Mouse (Mus musculus) lung, postnatal 0 days (tissue): ENCODE measurements at regions not wholly inside any gene's neighbourhood (a gene's known extent, or its start where the extent isn't known, plus 50 kb on each side); places are given as distances from the start of the nearest gene placed in this dataset.
A peak's percentile ranks its signal among the peaks of the same experiment; 100 is the strongest.

ENCODE experiments used
- ATAC-seq: fragments of 200-750 bp; cut with Nextera tagmentation; 2 replicates; pipeline ENCODE4 v1.8.0; 2017; ENCODE audit warnings: moderate library complexity
- DNase-seq: peaks from one replicate; pipeline ENCODE4 v3.0.0-alpha.2; 2016; ENCODE audit warnings: low spot score
- H3K27ac ChIP-seq: fragments of 300-500 bp; sonication (generic); 2 replicates; pipeline ENCODE4 v1.5.1; 2014; ENCODE audit warnings: antibody characterized with exemption, mild to moderate bottlenecking, low read length, mixed read lengths
- H3K27me3 ChIP-seq: fragments of 300-500 bp; sonication (generic); replicated peaks from 2 replicates; pipeline ENCODE4 v1.6.1; 2014; ENCODE audit warnings: low read length, mixed read lengths; ENCODE audit not compliant: insufficient read depth
- H3K36me3 ChIP-seq: fragments of 300-500 bp; sonication (generic); 2 replicates; pipeline ENCODE4 v1.6.1; 2014; ENCODE audit warnings: low read length, mixed read lengths; ENCODE audit not compliant: insufficient read depth
- H3K4me1 ChIP-seq: fragments of 300-500 bp; sonication (generic); 2 replicates; pipeline ENCODE4 v1.6.1; 2014; ENCODE audit warnings: antibody characterized with exemption, low read depth, low read length, mixed read lengths; ENCODE audit not compliant: insufficient read depth
- H3K4me2 ChIP-seq: fragments of 300-500 bp; sonication (generic); replicated peaks from 2 replicates; pipeline ENCODE4 v1.6.1; 2014; ENCODE audit warnings: low read depth, mild to moderate bottlenecking, low read length, moderate library complexity, mixed read lengths
- H3K4me3 ChIP-seq: fragments of 300-500 bp; sonication (generic); 2 replicates; pipeline ENCODE4 v1.5.1; 2014; ENCODE audit warnings: low read depth, low read length
- H3K9ac ChIP-seq: fragments of 300-500 bp; sonication (generic); replicated peaks from 2 replicates; pipeline ENCODE4 v1.6.1; 2014; ENCODE audit warnings: low read depth, mild to moderate bottlenecking
- H3K9me3 ChIP-seq: fragments of 300-500 bp; sonication (generic); 2 replicates; pipeline ENCODE4 v1.6.1; 2016; ENCODE audit warnings: low read length, mixed read lengths
- CTCF ChIP-seq: IDR thresholded peaks from 2 replicates; pipeline ENCODE4 v1.5.1; 2016; ENCODE audit warnings: antibody characterized with exemption, mild to moderate bottlenecking
- EP300 ChIP-seq: IDR thresholded peaks from 2 replicates; pipeline ENCODE4 v1.6.1; 2016; ENCODE audit warnings: antibody characterized with exemption, mild to moderate bottlenecking, control low read depth
- WGBS: fragments of 180-500 bp; shearing (Covaris S2); extraction: QIAGEN DNeasy Blood & Tissue Kit; methylation state at CpG from one replicate; pipeline ENCODE4 v1.1.7; 2014; 5-methylcytosine and 5-hydroxymethylcytosine counted together

DNA sequence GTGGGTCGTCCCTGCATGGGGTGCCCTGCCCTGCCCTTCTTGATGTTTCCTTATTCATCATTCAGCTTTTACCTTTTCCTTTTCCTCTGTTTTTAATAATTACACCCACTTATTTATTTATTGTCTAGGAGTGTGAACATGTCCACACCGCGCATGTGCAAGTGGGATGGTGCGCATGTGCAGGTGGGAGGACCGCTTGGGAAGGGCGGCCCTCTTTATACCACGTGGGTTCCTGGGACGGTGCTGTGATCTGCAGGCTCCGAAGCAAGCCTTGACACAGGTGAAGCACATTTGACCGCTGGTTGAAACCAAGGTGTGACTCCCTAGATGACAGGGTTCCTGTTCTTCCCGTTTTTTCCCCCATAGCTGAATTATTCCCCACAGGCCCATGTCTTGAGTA, 60.0 kb downstream of the Syf2 start:
- TF ChIP-seq CTCF (no peak), EP300 (no peak)
- Histone ChIP-seq H3K9ac (no peak overlapping the region), H3K9me3 (no peaks in the 10 kb centered on the region), H3K4me1 (no peaks in the 10 kb centered on the region), H3K27me3 (no peaks in the 10 kb centered on the region), H3K4me3 (no peak overlapping the region), H3K27ac (no peak overlapping the region), H3K36me3 (no peaks in the 10 kb centered on the region), H3K4me2 (no peak overlapping the region)
- DNase-seq (no peak), ATAC-seq (no peak)
- WGBS: 82% methylated on average over 11 of the region's 11 CpGs

DNA sequence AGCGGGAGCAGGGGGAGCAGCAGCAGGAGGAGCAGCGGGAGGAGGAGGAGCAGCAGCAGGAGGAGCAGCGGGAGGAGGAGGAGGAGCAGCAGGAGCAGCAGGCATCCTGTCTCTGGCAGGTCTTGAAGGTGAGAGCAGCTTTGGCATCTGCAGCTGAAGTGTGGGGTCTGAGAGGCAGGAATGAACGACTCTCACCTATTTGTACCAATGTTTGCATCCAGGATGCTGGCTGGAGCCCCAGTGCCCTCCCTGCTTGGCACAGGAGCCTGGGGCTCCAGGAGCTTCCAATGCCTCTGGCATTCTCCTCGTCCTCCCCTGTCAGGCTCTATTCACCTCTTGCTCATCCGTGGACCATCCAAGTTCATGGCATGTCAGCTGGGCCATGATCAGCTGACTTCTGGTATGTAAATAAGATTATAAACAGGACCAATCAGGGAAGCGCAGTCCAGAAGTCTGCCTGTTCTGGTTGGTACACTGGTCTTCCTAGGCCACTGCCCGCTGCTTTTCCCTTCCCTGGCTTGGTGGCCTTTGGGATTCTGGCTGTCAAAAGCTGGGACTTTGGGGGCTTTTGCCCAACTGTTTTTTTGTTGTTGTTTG, 62.9 kb downstream of the Syf2 start:
- 49% methylated on average over 7 of the region's 8 CpGs for WGBS
- ATAC-seq (no peak), DNase-seq (no peak)
- Histone ChIP-seq H3K27me3 (no peaks in the 10 kb centered on the region), H3K4me1 (no peaks in the 10 kb centered on the region), H3K9ac (no peak overlapping the region), H3K9me3 (no peaks in the 10 kb centered on the region), H3K27ac (no peak overlapping the region), H3K36me3 (no peaks in the 10 kb centered on the region), H3K4me2 (no peak overlapping the region), H3K4me3 (no peak overlapping the region)
- TF ChIP-seq CTCF (no peak), EP300 (no peak)

DNA sequence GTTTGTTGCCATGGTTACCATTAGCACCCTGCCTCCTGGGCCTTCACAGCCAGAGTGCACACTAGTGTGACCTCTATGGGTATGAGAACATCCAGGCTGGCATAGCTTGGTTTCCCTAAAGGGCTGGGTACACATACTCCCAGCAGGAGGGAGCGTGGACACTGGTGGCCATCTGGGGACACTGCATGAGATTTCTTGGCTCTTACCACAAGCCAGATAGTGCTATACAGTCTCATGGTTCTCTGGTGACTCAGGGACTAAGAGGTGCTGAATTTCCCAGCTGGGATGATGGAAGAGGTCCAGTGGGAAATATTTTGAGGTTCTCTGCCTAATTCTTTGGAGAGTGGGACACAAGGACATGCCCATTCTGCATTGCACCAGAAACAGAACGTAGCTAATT, 63.5 kb downstream of the Syf2 start:
- TF ChIP-seq EP300 (no peak), CTCF (0 out of 2 replicates have a peak, but pooled peaks have one; percentile 15)
- Histone ChIP-seq H3K36me3 (no peaks in the 10 kb centered on the region), H3K9me3 (no peaks in the 10 kb centered on the region), H3K4me3 (no peak overlapping the region), H3K27ac (no peak overlapping the region), H3K9ac (no peak overlapping the region), H3K27me3 (no peaks in the 10 kb centered on the region), H3K4me2 (no peak overlapping the region), H3K4me1 (no peaks in the 10 kb centered on the region)
- ATAC-seq: no peak
- WGBS: 64% methylated on average over 2 of the region's 2 CpGs
- no peak for DNase-seq

DNA sequence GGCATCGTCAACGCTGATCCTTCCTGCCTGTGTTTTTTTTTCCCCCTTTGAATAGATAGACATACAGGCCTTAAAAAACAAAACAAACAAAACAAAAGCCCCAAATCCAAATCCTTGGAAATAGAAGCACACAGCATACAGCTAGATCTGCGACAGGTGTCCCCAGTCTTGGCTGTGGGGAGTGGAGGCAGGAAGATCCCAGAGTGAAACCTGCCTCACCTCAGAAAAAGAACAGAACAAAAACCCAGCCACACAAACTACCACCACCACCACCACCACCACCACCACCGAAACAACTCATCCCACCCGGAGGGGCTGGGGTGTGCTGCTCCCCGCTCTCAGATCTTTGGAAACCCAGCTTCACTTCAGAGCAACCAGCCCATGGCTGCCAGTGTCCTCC, 64.0 kb downstream of the Syf2 start:
- no peak overlapping the region for H3K4me2 ChIP-seq
- TF ChIP-seq EP300: no peak
- no peak for TF ChIP-seq CTCF
- 76% methylated on average over 6 of the region's 6 CpGs for WGBS

DNA sequence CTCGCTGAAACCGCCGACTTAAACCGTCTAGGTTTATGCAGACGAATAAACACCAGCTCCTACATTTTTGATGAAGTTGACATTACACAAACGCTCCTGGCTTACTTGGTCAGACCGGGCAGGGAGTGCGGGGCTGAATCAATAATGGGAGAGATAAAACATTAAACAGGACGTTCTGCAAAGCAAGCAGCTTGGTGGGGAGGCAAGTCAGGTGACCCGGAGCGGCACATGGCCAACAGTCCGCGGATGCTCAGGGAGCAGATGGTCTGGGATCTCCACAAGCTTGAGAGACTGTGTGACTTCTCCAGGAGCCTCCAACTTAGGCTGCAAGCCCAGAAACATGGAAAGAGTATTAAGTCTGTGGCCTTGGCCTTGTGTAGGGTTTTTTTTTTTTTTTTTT, 64.4 kb downstream of the Syf2 start:
- DNase-seq (no peak), ATAC-seq (no peak)
- Histone ChIP-seq H3K27ac (no peak overlapping the region), H3K4me2 (no peak overlapping the region), H3K9me3 (no peaks in the 10 kb centered on the region), H3K27me3 (no peaks in the 10 kb centered on the region), H3K4me1 (no peaks in the 10 kb centered on the region), H3K4me3 (no peak overlapping the region), H3K9ac (no peak overlapping the region), H3K36me3 (no peaks in the 10 kb centered on the region)
- 29% methylated on average over 13 of the region's 13 CpGs for WGBS
- TF ChIP-seq CTCF (no peak), EP300 (no peak)

More for the DNA sequence above, 64.0 kb downstream of the Syf2 start:
- Histone ChIP-seq H3K4me3 (no peak overlapping the region), H3K36me3 (no peaks in the 10 kb centered on the region), H3K27me3 (no peaks in the 10 kb centered on the region), H3K27ac (no peak overlapping the region), H3K4me1 (no peaks in the 10 kb centered on the region), H3K9ac (no peak overlapping the region), H3K9me3 (no peaks in the 10 kb centered on the region)
- ATAC-seq (no peak), DNase-seq (no peak)

DNA sequence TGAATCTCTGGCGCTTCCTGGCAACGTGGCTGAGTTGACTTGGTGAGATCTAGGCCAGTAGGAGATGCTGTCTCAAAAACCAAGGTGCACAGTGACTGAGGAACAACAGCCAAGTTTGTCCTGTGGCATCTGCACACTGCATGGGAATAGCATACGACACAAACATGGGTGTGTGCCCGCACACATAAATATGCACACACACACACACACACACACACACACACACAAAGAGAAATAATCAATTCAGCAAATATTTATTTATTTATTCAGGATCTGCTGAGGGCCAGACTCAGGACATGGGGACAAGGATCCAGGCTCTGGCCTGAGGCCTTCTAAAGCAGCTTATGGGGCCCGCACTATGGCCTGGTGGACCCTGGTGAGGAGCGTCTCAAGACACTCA, 65.4 kb downstream of the Syf2 start:
- no peaks in the 10 kb centered on the region for H3K4me1 ChIP-seq
- H3K4me3 ChIP-seq: no peak overlapping the region
- H3K27me3 ChIP-seq: no peaks in the 10 kb centered on the region
- DNase-seq (no peak), ATAC-seq (no peak)
- no peaks in the 10 kb centered on the region for H3K9me3 ChIP-seq
- no peaks in the 10 kb centered on the region for H3K36me3 ChIP-seq
- no peak overlapping the region for H3K4me2 ChIP-seq
- TF ChIP-seq CTCF: no peak
- TF ChIP-seq EP300: no peak
- WGBS: 85% methylated on average over 6 of the region's 6 CpGs
- no peak overlapping the region for H3K27ac ChIP-seq
- H3K9ac ChIP-seq: no peak overlapping the region
